Mouse (Mus musculus): ENCODE results near the gene Spred2.

DNA sequence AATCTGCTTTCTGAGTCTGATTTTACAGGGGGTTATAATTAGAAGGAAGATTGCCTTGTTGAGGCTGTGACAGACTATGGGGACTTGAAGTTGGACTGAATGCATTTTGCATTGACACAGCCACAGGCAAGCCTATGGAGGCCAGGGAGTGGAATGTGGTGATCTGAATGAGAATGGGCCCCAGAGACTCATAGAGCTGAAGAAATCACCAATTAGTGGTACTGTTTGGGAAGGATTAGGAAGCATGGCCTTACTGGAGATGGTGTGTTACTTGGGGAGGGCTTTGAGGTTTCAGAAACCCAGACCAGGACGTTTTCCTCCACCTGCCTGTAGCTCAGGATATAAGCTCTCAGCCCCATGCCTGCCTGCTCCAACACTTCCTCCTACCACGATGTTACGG lies 135.6 kb downstream of the Spred2 start:
- TF ChIP-seq CTCF (IDR thresholded peaks at IDR 0.05; ENCODE audit: insufficient read depth, low read length) (no peak), POLR2A (IDR thresholded peaks at IDR 0.05; ENCODE audit: borderline replicate concordance, extremely low read depth, low read depth, low read length) (no peak)
